Mouse (Mus musculus): Measurements from ENCODE around the gene Cdh13. TPM values are rescaled to one million over a fixed set of nuclear protein-coding genes. Genes with fewer than 3 reads are reported as not detected.

The Cdh13 gene
- polyA plus RNA-seq, 1 experiment from 2014 or later, result 59.2 TPM

- H3K9me3 ChIP-seq, result no peaks in the 10 kb centered on the region
- no peak for ATAC-seq (ENCODE audit: low FRiP score)
- no peaks in the 10 kb centered on the region for H3K36me3 ChIP-seq
- WGBS, result 83% methylated on average over 5 of the region's 5 CpGs
- H3K4me3 ChIP-seq, result no peak overlapping the region
- no peak overlapping the region for H3K27ac ChIP-seq
- no peak overlapping the region for H3K4me2 ChIP-seq
- H3K4me1 ChIP-seq (replicated peaks), result peaks cover 29% of the 10 kb centered on the region
- no peaks in the 10 kb centered on the region for H3K27me3 ChIP-seq
- H3K9ac ChIP-seq, result no peak overlapping the region
Observed at GRCm38 (mm10) chr8:118436751-118437150, 153.2 kb downstream of the Cdh13 start.

GRCm38 (mm10) chr8:118437152-118437551, 153.6 kb downstream of the Cdh13 start:
- Histone ChIP-seq H3K27me3 (no peaks in the 10 kb centered on the region), H3K27ac (0 out of 2 replicates have a peak overlapping the region, but pooled peaks have one; percentile 55), H3K4me1 (replicated peaks) (peaks cover 33% of the 10 kb centered on the region), H3K9me3 (no peaks in the 10 kb centered on the region), H3K4me3 (no peak overlapping the region), H3K4me2 (no peak overlapping the region), H3K9ac (no peak overlapping the region), H3K36me3 (no peaks in the 10 kb centered on the region)
- 53% methylated on average over 10 of the region's 10 CpGs for WGBS
- ATAC-seq (ENCODE audit: low FRiP score), result no peak

GRCm38 (mm10) chr8:118437874-118438273, 154.3 kb downstream of the Cdh13 start:
- H3K4me3 ChIP-seq, result no peak overlapping the region
- H3K27me3 ChIP-seq, result no peaks in the 10 kb centered on the region
- no peaks in the 10 kb centered on the region for H3K9me3 ChIP-seq
- ATAC-seq (ENCODE audit: low FRiP score), result no peak
- no peaks in the 10 kb centered on the region for H3K36me3 ChIP-seq
- no peak overlapping the region for H3K9ac ChIP-seq
- H3K27ac ChIP-seq, result 0 out of 2 replicates have a peak overlapping the region, but pooled peaks have one; percentile 55
- peaks cover 33% of the 10 kb centered on the region for H3K4me1 ChIP-seq (replicated peaks)
- 43% methylated on average over 3 of the region's 3 CpGs for WGBS
- H3K4me2 ChIP-seq, result no peak overlapping the region

DNA sequence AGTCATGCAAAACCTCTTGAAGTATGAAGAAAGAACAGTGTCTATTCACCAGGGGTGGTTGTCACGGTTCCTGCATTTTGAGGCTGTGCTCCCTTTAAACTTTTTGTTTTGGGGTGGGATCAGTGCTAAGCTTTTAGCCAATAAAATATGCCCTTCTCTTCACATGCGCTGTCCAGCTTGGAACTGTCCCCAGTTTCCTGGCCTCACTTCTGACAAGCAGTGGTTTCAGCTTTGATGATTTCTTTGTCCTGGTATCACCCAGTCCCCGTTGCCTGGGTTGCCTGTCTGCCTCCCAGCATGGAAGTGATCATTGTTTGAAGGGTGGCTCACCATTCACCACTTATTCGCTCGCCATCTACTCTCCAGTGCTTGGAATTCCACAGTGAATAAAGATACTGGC, 156.3 kb downstream of the Cdh13 start:
- Histone ChIP-seq H3K4me3 (no peak overlapping the region), H3K9ac (no peak overlapping the region), H3K36me3 (no peaks in the 10 kb centered on the region), H3K4me1 (replicated peaks) (peaks cover 25% of the 10 kb centered on the region), H3K9me3 (no peaks in the 10 kb centered on the region), H3K27ac (no peak overlapping the region), H3K4me2 (no peak overlapping the region), H3K27me3 (no peaks in the 10 kb centered on the region)
- ATAC-seq (ENCODE audit: low FRiP score), result 0 out of 2 replicates have a peak, but pooled peaks have one; percentile 41
- 27% methylated on average over 5 of the region's 5 CpGs for WGBS

- no peaks in the 10 kb centered on the region for H3K36me3 ChIP-seq
- H3K27ac ChIP-seq, result no peak overlapping the region
- H3K4me1 ChIP-seq (replicated peaks), result peaks cover 9% of the 10 kb centered on the region
- no peak overlapping the region for H3K4me3 ChIP-seq
- H3K27me3 ChIP-seq, result no peaks in the 10 kb centered on the region
- no peak for ATAC-seq (ENCODE audit: low FRiP score)
- H3K9ac ChIP-seq, result no peak overlapping the region
- WGBS, result 61% methylated on average over 3 of the region's 3 CpGs
- no peak overlapping the region for H3K4me2 ChIP-seq
- no peaks in the 10 kb centered on the region for H3K9me3 ChIP-seq
Observed at GRCm38 (mm10) chr8:118443361-118443760, 159.8 kb downstream of the Cdh13 start.

- Histone ChIP-seq H3K36me3 (no peaks in the 10 kb centered on the region), H3K4me2 (no peak overlapping the region), H3K4me3 (no peak overlapping the region), H3K9ac (no peak overlapping the region), H3K27me3 (no peaks in the 10 kb centered on the region), H3K9me3 (no peaks in the 10 kb centered on the region), H3K27ac (no peak overlapping the region), H3K4me1 (replicated peaks) (peaks cover 9% of the 10 kb centered on the region)
- 77% methylated on average over 8 of the region's 8 CpGs for WGBS
- ATAC-seq (ENCODE audit: low FRiP score), result no peak
Observed at GRCm38 (mm10) chr8:118444651-118445207, 161.2 kb downstream of the Cdh13 start.

- no peaks in the 10 kb centered on the region for H3K36me3 ChIP-seq
- H3K4me1 ChIP-seq (replicated peaks), result peaks cover 9% of the 10 kb centered on the region
- no peaks in the 10 kb centered on the region for H3K27me3 ChIP-seq
- 85% methylated on average over 9 of the region's 9 CpGs for WGBS
- no peak overlapping the region for H3K9ac ChIP-seq
- H3K9me3 ChIP-seq, result no peaks in the 10 kb centered on the region
- H3K27ac ChIP-seq, result no peak overlapping the region
- no peak overlapping the region for H3K4me2 ChIP-seq
- no peak for ATAC-seq (ENCODE audit: low FRiP score)
- H3K4me3 ChIP-seq, result no peak overlapping the region
Observed at GRCm38 (mm10) chr8:118446516-118446915, 163.0 kb downstream of the Cdh13 start.

GRCm38 (mm10) chr8:118448011-118448410, 164.5 kb downstream of the Cdh13 start:
- Histone ChIP-seq H3K36me3 (no peaks in the 10 kb centered on the region), H3K4me2 (no peak overlapping the region), H3K9ac (no peak overlapping the region), H3K27me3 (no peaks in the 10 kb centered on the region), H3K9me3 (no peaks in the 10 kb centered on the region), H3K27ac (no peak overlapping the region), H3K4me1 (replicated peaks) (0 out of 2 replicates have a peak, but pooled peaks cover 3% of the 10 kb centered on the region), H3K4me3 (no peak overlapping the region)
- no peak for ATAC-seq (ENCODE audit: low FRiP score)
- 85% methylated on average over 6 of the region's 6 CpGs for WGBS

DNA sequence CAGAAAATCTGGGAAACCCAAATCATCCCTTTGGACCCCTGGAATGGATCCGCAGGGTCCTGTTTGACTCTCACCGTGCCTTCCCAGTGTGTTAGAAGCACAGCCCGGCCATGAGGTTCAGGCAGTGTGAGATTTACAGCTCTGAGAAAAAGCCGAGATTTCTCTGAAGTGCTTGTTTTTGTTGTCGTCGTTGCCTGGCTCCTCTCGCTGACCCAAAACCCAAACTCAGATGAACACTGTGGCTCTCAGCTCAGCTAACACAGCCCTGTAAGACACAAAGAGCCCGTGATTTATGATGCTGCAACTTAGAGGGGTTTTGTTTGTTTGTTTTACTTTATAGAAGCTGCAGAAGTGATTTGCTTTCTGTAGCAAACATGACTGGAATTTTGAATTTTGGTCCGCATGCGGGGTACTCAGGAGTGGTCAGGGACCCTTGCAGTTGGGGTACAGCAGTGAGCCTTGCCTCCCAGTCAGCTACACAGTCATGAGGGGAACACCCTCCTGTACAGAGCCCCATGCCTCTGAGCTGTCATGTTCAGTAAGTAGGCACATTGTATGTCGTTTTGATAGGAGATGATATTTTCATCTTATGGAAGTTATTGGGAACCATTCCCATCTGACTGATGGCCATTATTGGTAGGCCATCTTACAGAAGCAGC, 169.0 kb downstream of the Cdh13 start:
- Histone ChIP-seq H3K4me1 (replicated peaks) (no peaks in the 10 kb centered on the region), H3K9me3 (no peaks in the 10 kb centered on the region), H3K27ac (no peak overlapping the region), H3K36me3 (no peaks in the 10 kb centered on the region), H3K27me3 (no peaks in the 10 kb centered on the region), H3K4me2 (no peak overlapping the region), H3K9ac (no peak overlapping the region), H3K4me3 (no peak overlapping the region)
- WGBS, result 66% methylated on average over 11 of the region's 11 CpGs
- ATAC-seq (ENCODE audit: low FRiP score), result no peak

DNA sequence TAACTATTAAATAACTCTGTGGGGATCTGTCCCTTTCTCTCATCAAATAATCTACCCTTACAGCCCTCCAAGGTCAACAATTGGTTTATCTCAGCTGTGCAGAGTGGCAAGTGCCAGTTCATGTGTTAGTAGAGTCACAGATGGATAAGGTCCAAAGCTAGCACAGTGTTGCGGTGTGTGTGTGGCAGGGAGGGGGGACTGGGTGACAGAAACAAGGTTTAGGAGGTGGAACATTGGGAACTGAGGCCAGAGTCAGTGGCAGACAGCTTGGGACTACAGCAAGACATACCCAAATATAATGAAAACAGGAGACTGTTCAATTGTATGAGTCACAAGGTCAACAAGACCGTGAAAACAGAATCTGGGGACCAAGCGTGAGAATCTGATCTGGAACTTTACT, 171.7 kb downstream of the Cdh13 start:
- ATAC-seq (ENCODE audit: low FRiP score), result no peak
- Histone ChIP-seq H3K27me3 (no peaks in the 10 kb centered on the region), H3K4me1 (replicated peaks) (no peaks in the 10 kb centered on the region), H3K4me3 (no peak overlapping the region), H3K9me3 (no peaks in the 10 kb centered on the region), H3K4me2 (no peak overlapping the region), H3K9ac (no peak overlapping the region), H3K27ac (no peak overlapping the region), H3K36me3 (no peaks in the 10 kb centered on the region)
- WGBS, result 56% methylated on average over 3 of the region's 3 CpGs

GRCm38 (mm10) chr8:118465330-118465948, 181.9 kb downstream of the Cdh13 start:
- Histone ChIP-seq H3K9ac (no peak overlapping the region), H3K36me3 (no peaks in the 10 kb centered on the region), H3K9me3 (no peaks in the 10 kb centered on the region), H3K4me1 (replicated peaks) (peaks cover 3% of the 10 kb centered on the region; the same call in 1 of the 2 replicates), H3K4me3 (no peak overlapping the region), H3K4me2 (no peak overlapping the region), H3K27ac (no peak overlapping the region), H3K27me3 (no peaks in the 10 kb centered on the region)
- 82% methylated on average over 3 of the region's 3 CpGs for WGBS
- no peak for ATAC-seq (ENCODE audit: low FRiP score)

- Histone ChIP-seq H3K9ac (no peak overlapping the region), H3K27ac (no peak overlapping the region), H3K36me3 (no peaks in the 10 kb centered on the region), H3K4me1 (replicated peaks) (peaks cover 11% of the 10 kb centered on the region; the same call in 1 of the 2 replicates), H3K4me3 (no peak overlapping the region), H3K27me3 (no peaks in the 10 kb centered on the region), H3K4me2 (no peak overlapping the region), H3K9me3 (no peaks in the 10 kb centered on the region)
- no peak for ATAC-seq (ENCODE audit: low FRiP score)
- WGBS, result 51% methylated on average over 9 of the region's 9 CpGs
Observed at GRCm38 (mm10) chr8:118477587-118477986, 194.1 kb downstream of the Cdh13 start.
